Mouse (Mus musculus) lung, adult 2 months (tissue): ENCODE results near the gene Hemgn. TPM values are rescaled to one million over a fixed set of nuclear protein-coding genes. Genes with fewer than 3 reads are reported as not detected.

ENCODE experiments used
- DNase-seq: peaks from one replicate; pipeline ENCODE4 v3.0.0; 2022
- H3K4me1 ChIP-seq: fragments of 200-500 bp; 2 replicates; pipeline ENCODE4 v1.6.1; 2011; ENCODE audit warnings: low read length; ENCODE audit not compliant: control insufficient read depth, insufficient read depth
- H3K4me3 ChIP-seq: fragments of 200-500 bp; replicated peaks from 2 replicates; pipeline ENCODE3; 2011; ENCODE audit warnings: low read depth, mild to moderate bottlenecking, control low read depth, low read length; ENCODE audit errors: extremely low read depth
- CTCF ChIP-seq: fragments of 200-500 bp; IDR thresholded peaks from 2 replicates; pipeline ENCODE4 v1.5.1; 2011; ENCODE audit warnings: mild to moderate bottlenecking, low read length, control low read depth; ENCODE audit not compliant: insufficient read depth
- POLR2A ChIP-seq: fragments of 200-500 bp; IDR thresholded peaks from 2 replicates; pipeline ENCODE4 v1.6.1; 2011; ENCODE audit warnings: low read depth, mild to moderate bottlenecking, control low read depth, low read length, borderline replicate concordance; ENCODE audit errors: extremely low read depth
- WGBS: fragments of 180-500 bp; shearing (Covaris S2); methylation state at CpG from one replicate; pipeline ENCODE4 v1.1.7; 2018; 5-methylcytosine and 5-hydroxymethylcytosine counted together
- polyA plus RNA-seq: library from polyadenylated mRNA; depleted of rRNA; stranded (reverse); fragments of >200 nt; gene quantifications from 2 replicates; pipeline ENCODE4 v1.2.3, GENCODE M21; 2012

Gene Hemgn
- polyA plus RNA-seq, 1 experiment = not detected

- no peak for TF ChIP-seq CTCF
- TF ChIP-seq POLR2A = no peak; the same call in 1 of the 2 replicates
- DNase-seq = peak; percentile 94
- WGBS = 1% methylated on average over 66 of the region's 66 CpGs
- peaks cover 6% of the 10 kb centered on the region for H3K4me1 ChIP-seq
- H3K4me3 ChIP-seq = peak within 1 kb of the TSS; percentile 74
Observed at GRCm38 (mm10) chr4:46450519-46451131, 37.3 kb upstream of the Hemgn start, which contains the start of gene Anp32b. Anp32b (plus strand) TSS chr4:46450902.

- Histone ChIP-seq H3K4me3 (peak overlapping the region; percentile 46), H3K4me1 (peaks cover 6% of the 10 kb centered on the region)
- no peak for TF ChIP-seq CTCF
- TF ChIP-seq POLR2A = no peak
- WGBS = 36% methylated on average over 7 of the region's 7 CpGs
- no peak for DNase-seq
Observed at GRCm38 (mm10) chr4:46450020-46450518, 36.8 kb upstream of the Hemgn start.

- Histone ChIP-seq H3K4me1 (peaks cover 6% of the 10 kb centered on the region), H3K4me3 (no peak overlapping the region)
- no peak for DNase-seq
- TF ChIP-seq POLR2A = no peak
- no peak for TF ChIP-seq CTCF
- 47% methylated on average over 6 of the region's 6 CpGs for WGBS
Observed at GRCm38 (mm10) chr4:46448886-46449285, 35.6 kb upstream of the Hemgn start.

GRCm38 (mm10) chr4:46447461-46447860, 34.2 kb upstream of the Hemgn start:
- TF ChIP-seq CTCF = no peak
- no peak for TF ChIP-seq POLR2A
- Histone ChIP-seq H3K4me1 (peaks cover under 1% of the 10 kb centered on the region), H3K4me3 (no peak overlapping the region)
- 63% methylated on average over 1 of the region's 1 CpGs for WGBS
- DNase-seq = no peak

GRCm38 (mm10) chr4:46445237-46445945, 32.1 kb upstream of the Hemgn start:
- H3K4me1 ChIP-seq = no peaks in the 10 kb centered on the region; the same call in 1 of the 2 replicates
- no peak for DNase-seq
- no peak overlapping the region for H3K4me3 ChIP-seq
- 51% methylated on average over 9 of the region's 9 CpGs for WGBS
- TF ChIP-seq POLR2A (no peak), CTCF (no peak)

- Histone ChIP-seq H3K4me3 (no peak overlapping the region), H3K4me1 (no peaks in the 10 kb centered on the region)
- WGBS = 67% methylated on average over 4 of the region's 4 CpGs
- DNase-seq = no peak
- no peak for TF ChIP-seq POLR2A
- no peak for TF ChIP-seq CTCF
Observed at GRCm38 (mm10) chr4:46442501-46442900, 29.2 kb upstream of the Hemgn start.

GRCm38 (mm10) chr4:46432339-46433036, 19.2 kb upstream of the Hemgn start:
- WGBS = 73% methylated on average over 12 of the region's 12 CpGs
- Histone ChIP-seq H3K4me1 (no peaks in the 10 kb centered on the region), H3K4me3 (no peak overlapping the region)
- TF ChIP-seq POLR2A (no peak), CTCF (no peak)
- DNase-seq = no peak

GRCm38 (mm10) chr4:46428903-46429499, 15.7 kb upstream of the Hemgn start:
- 67% methylated on average over 10 of the region's 10 CpGs for WGBS

GRCm38 (mm10) chr4:46422625-46423024, 9.3 kb upstream of the Hemgn start:
- Histone ChIP-seq H3K4me1 (no peaks in the 10 kb centered on the region), H3K4me3 (no peak overlapping the region)
- no peak for TF ChIP-seq POLR2A
- TF ChIP-seq CTCF = no peak
- WGBS = 73% methylated on average over 8 of the region's 8 CpGs
- no peak for DNase-seq

More at GRCm38 (mm10) chr4:46428903-46429499, 15.7 kb upstream of the Hemgn start:
- TF ChIP-seq POLR2A (no peak), CTCF (no peak)
- H3K4me1 ChIP-seq = no peaks in the 10 kb centered on the region
- DNase-seq = no peak
- no peak overlapping the region for H3K4me3 ChIP-seq
